Mouse (Mus musculus) heart, adult 2 months (tissue): ENCODE results near the gene Tbx21.

Experiments
- CTCF ChIP-seq: fragments of 200-600 bp; IDR thresholded peaks from 2 replicates; pipeline ENCODE4 v1.8.1; 2022; ENCODE audit warnings: antibody characterized with exemption, mild to moderate bottlenecking, moderate library complexity
- EP300 ChIP-seq: fragments of 200-500 bp; IDR thresholded peaks from 2 replicates; pipeline ENCODE4 v1.6.1; 2011; ENCODE audit warnings: low read depth, low read length, control low read depth; ENCODE audit not compliant: insufficient read depth

DNA sequence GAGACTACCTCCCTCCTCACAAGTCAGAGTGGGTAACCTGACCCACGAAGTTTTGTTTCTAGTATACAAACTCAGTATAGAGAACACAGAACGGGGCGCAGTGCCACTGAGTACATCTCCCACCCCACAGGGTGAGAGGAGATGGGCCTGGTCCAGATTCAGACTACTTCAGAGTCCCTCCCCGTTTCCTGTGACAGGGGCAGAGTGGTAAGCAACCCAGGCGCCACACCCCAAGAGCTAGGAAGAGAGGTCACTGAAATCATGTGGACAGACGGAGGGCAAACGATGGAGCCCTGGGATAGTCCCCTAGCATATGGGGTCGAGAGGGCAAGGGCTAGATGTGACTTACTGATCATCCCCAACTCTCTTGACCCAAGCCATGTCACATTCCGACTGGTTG is 30.8 kb upstream of the Tbx21 start:
- TF ChIP-seq CTCF (no peak), EP300 (no peak)
